Mouse (Mus musculus): ENCODE measurements around the gene Rbmy. TPM values are rescaled to one million over a fixed set of nuclear protein-coding genes. Genes with fewer than 3 reads are reported as not detected.
"Not testable (repeated sequence)": the region's sequence is repeated elsewhere in the genome, so short reads cannot be mapped to it uniquely, and the experiment has no call there.

Rbmy gene
- not detected in 2 replicates for polyA plus RNA-seq (2014; fragmentation: Nextera tagmentation; extraction: Ambion mirVana)

DNA sequence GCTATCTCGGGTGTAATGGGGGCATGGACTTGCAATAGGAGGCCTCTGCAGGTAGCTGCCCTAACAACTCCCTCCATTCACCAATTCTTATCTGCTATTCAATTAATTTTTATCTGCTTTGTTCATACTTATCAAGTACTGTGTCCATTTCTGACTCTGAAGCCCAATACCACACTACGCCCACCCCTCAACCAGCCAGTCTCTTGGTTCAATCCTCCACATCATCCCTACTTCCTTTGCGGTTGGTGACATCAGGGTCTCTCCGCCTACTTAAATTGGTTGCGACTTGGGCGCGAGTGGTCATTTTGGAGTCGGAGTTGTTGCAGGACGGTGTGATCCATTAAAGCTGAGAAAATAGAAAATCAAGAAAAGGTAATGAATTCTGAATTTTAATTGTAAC is at the start of gene Rbmy, which contains the start of gene Gm10256:
Rbmy (plus strand) TSS at position 301 of the 400 bp plus-strand sequence.
Gm10256 (plus strand) TSS at position 320 of the 400 bp plus-strand sequence.
- H3K9ac ChIP-seq (ENCODE audit: low read length); H3K4me3 ChIP-seq (ENCODE audit: low read depth, low read length); H3K27ac ChIP-seq (replicated peaks; ENCODE audit: low read depth, low read length); H3K27me3 ChIP-seq (ENCODE audit: control insufficient read depth, insufficient read depth, low read length); H3K4me1 ChIP-seq (ENCODE audit: control insufficient read depth, insufficient read depth, low read length); H3K36me3 ChIP-seq (ENCODE audit: control insufficient read depth, insufficient read depth, low read length); H3K4me2 ChIP-seq (ENCODE audit: low read depth, severe bottlenecking); ATAC-seq (ENCODE audit: insufficient number of reproducible peaks, low FRiP score, low TSS enrichment, low read depth); DNase-seq (ENCODE audit: low spot score); H3K9me3 ChIP-seq (ENCODE audit: control insufficient read depth, low read length): not testable (repeated sequence)
- WGBS = no CpG with 5 or more reads among the region's 9 CpGs

DNA sequence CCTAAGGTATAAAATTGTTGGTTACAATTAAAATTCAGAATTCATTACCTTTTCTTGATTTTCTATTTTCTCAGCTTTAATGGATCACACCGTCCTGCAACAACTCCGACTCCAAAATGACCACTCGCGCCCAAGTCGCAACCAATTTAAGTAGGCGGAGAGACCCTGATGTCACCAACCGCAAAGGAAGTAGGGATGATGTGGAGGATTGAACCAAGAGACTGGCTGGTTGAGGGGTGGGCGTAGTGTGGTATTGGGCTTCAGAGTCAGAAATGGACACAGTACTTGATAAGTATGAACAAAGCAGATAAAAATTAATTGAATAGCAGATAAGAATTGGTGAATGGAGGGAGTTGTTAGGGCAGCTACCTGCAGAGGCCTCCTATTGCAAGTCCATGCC is 34.4 kb upstream of the Rbmy start, which contains the start of gene Gm4064:
Gm4064 (minus strand) TSS at position 101 of the 400 bp plus-strand sequence.
- H3K4me3 ChIP-seq (ENCODE audit: low read depth, low read length); H3K4me1 ChIP-seq (ENCODE audit: control insufficient read depth, insufficient read depth, low read length); H3K36me3 ChIP-seq (ENCODE audit: control insufficient read depth, insufficient read depth, low read length); H3K9ac ChIP-seq (ENCODE audit: low read length); H3K27me3 ChIP-seq (ENCODE audit: control insufficient read depth, insufficient read depth, low read length); H3K27ac ChIP-seq (replicated peaks; ENCODE audit: low read depth, low read length); H3K9me3 ChIP-seq (ENCODE audit: control insufficient read depth, low read length); DNase-seq (ENCODE audit: low spot score); ATAC-seq (ENCODE audit: insufficient number of reproducible peaks, low FRiP score, low TSS enrichment, low read depth); H3K4me2 ChIP-seq (ENCODE audit: low read depth, severe bottlenecking): not testable (repeated sequence)
- no CpG with 5 or more reads among the region's 8 CpGs for WGBS

Other genes with a start within 250 kb of the Rbmy start
- not detected in 2 replicates for gene H2al2c, start 231.6 kb upstream of the Rbmy start, polyA plus RNA-seq (2014; fragmentation: Nextera tagmentation; extraction: Ambion mirVana)
- gene Sry, start 167.0 kb upstream of the Rbmy start, polyA plus RNA-seq (2014; fragmentation: Nextera tagmentation; extraction: Ambion mirVana) = not detected in 2 replicates
- gene H2al2b, start 110.0 kb upstream of the Rbmy start, polyA plus RNA-seq (2014; fragmentation: Nextera tagmentation; extraction: Ambion mirVana) = not detected in 2 replicates
- gene Gm4064, start 34.5 kb upstream of the Rbmy start, polyA plus RNA-seq (2014; fragmentation: Nextera tagmentation; extraction: Ambion mirVana) = not detected in 2 replicates
- not detected in 2 replicates for gene Gm10256, start within 50 bp of the Rbmy start, polyA plus RNA-seq (2014; fragmentation: Nextera tagmentation; extraction: Ambion mirVana)
- gene Gm10352, start 70.3 kb downstream of the Rbmy start, polyA plus RNA-seq (2014; fragmentation: Nextera tagmentation; extraction: Ambion mirVana) = 0.17 TPM in 1 of 2 replicates, not detected in the other
- not detected in 2 replicates for gene Gm29289, start 101.9 kb downstream of the Rbmy start, polyA plus RNA-seq (2014; fragmentation: Nextera tagmentation; extraction: Ambion mirVana)

Data from limb, embryonic 11.5 days (tissue).